Comparison of ENCODE assay signal across 8 mouse cellular contexts in genomic region chr1:165617166-165617891, GRCm38 (mm10). TPM values are rescaled to one million over a fixed set of nuclear protein-coding genes. Genes with fewer than 3 reads are reported as not detected.
DNase-seq lines count a peak whose midpoint lies in the region; ATAC-seq and TF ChIP-seq lines count a peak whose summit lies in the region.

No protein-coding gene starts in this region.

- no peak for DNase-seq in ES-E14 (ENCODE audit: low read depth, low spot score)
- DNase-seq in embryonic facial prominence, embryonic 10.5 days (ENCODE audit: low spot score): peak; percentile 52
- DNase-seq in heart, postnatal 0 days (ENCODE audit: low spot score): peak; percentile 62
- DNase-seq in kidney, postnatal 14 days: peak; percentile 87
- peak; percentile 50 for DNase-seq in midbrain, embryonic 10.5 days (ENCODE audit: low spot score)
- DNase-seq in frontal cortex, adult 2 months (ENCODE audit: extremely low spot score in 1 of 2, low spot score in 1 of 2): no peak
- no peak for DNase-seq in frontal cortex, postnatal 14 days (ENCODE audit: low spot score in 2 of 2)

- H3K4me1 ChIP-seq in ES-E14 (ENCODE audit: control insufficient read depth in 2 of 2, insufficient read depth in 2 of 2, low read length in 2 of 2, poor library complexity in 1 of 2): peaks cover 11 to 28% of the 10 kb centered on the region in 2 experiments
- H3K4me1 ChIP-seq in embryonic facial prominence, embryonic 10.5 days: peaks cover 40% of the 10 kb centered on the region
- peaks cover 21% of the 10 kb centered on the region for H3K4me1 ChIP-seq in heart, postnatal 0 days (ENCODE audit: control insufficient read depth, insufficient read depth)
- H3K4me1 ChIP-seq in midbrain, embryonic 10.5 days: peaks cover 33% of the 10 kb centered on the region

- H3K36me3 ChIP-seq in ES-E14 (ENCODE audit: control insufficient read depth, insufficient read depth, low read length, poor library complexity, severe bottlenecking): peaks cover 3% of the 10 kb centered on the region; the same call in 1 of the 2 replicates
- H3K36me3 ChIP-seq in embryonic facial prominence, embryonic 10.5 days (replicated peaks): peaks cover 44% of the 10 kb centered on the region
- peaks cover 11% of the 10 kb centered on the region for H3K36me3 ChIP-seq in heart, postnatal 0 days (replicated peaks; ENCODE audit: control insufficient read depth, insufficient read depth, low read length)
- peaks cover 47% of the 10 kb centered on the region for H3K36me3 ChIP-seq in midbrain, embryonic 10.5 days

- no peak overlapping the region; a peak in 1 of 4 replicates for H3K4me3 ChIP-seq in ES-E14 (ENCODE audit: insufficient read depth in 1 of 2, low read depth in 1 of 2, low read length in 2 of 2, poor library complexity in 1 of 2, severe bottlenecking in 1 of 2)
- peak overlapping the region; percentile 31; the same call in 1 of the 2 replicates for H3K4me3 ChIP-seq in embryonic facial prominence, embryonic 10.5 days
- H3K4me3 ChIP-seq in heart, postnatal 0 days (ENCODE audit: low read depth, low read length): no peak overlapping the region
- peak overlapping the region; percentile 32 for H3K4me3 ChIP-seq in midbrain, embryonic 10.5 days

- peak; percentile 50 for ATAC-seq in heart, postnatal 0 days (ENCODE audit: insufficient read depth, low read depth)
- ATAC-seq in erythroblast, adult 5-6 weeks (replicated peaks; ENCODE audit: low FRiP score, poor library complexity, severe bottlenecking): no peak

- 14% methylated on average over 15 of the region's 15 CpGs for WGBS in embryonic facial prominence, embryonic 10.5 days
- 40% methylated on average over 15 of the region's 15 CpGs for WGBS in heart, postnatal 0 days
- 12% methylated on average over 15 of the region's 15 CpGs for WGBS in midbrain, embryonic 10.5 days

- no peak overlapping the region for H3K4me2 ChIP-seq in heart, postnatal 0 days (ENCODE audit: low read depth, low read length)

- in situ Hi-C loops in ES-E14 (cut with MboI; ENCODE audit: low sequenced_read_pairs in 2 of 2, unreplicated experiment in 2 of 2): no loop called here

- H3K27me3 ChIP-seq in embryonic facial prominence, embryonic 10.5 days (replicated peaks; ENCODE audit: low read depth, poor library complexity, severe bottlenecking): no peaks in the 10 kb centered on the region
- H3K27me3 ChIP-seq in heart, postnatal 0 days (ENCODE audit: control insufficient read depth, insufficient read depth, low read length): no peaks in the 10 kb centered on the region
- H3K27me3 ChIP-seq in midbrain, embryonic 10.5 days (ENCODE audit: low read depth, poor library complexity, severe bottlenecking): no peaks in the 10 kb centered on the region

- peak overlapping the region; percentile 11; the same call in 1 of the 2 replicates for H3K9ac ChIP-seq in ES-E14 (ENCODE audit: insufficient read depth, low read depth, low read length, poor library complexity, severe bottlenecking)
- H3K9ac ChIP-seq in heart, postnatal 0 days (replicated peaks; ENCODE audit: low read depth, low read length): no peak overlapping the region

- no peak for TF ChIP-seq CTCF in heart, postnatal 0 days (IDR thresholded peaks at IDR 0.05; ENCODE audit: low read depth)

- no peak for TF ChIP-seq EP300 in heart, postnatal 0 days (IDR thresholded peaks at IDR 0.05; ENCODE audit: low read depth)

- H3K9me3 ChIP-seq in ES-E14 (ENCODE audit: control insufficient read depth, insufficient read depth, low read depth, low read length): no peaks in the 10 kb centered on the region
- 0 out of 2 replicates have a peak, but pooled peaks cover 3% of the 10 kb centered on the region for H3K9me3 ChIP-seq in embryonic facial prominence, embryonic 10.5 days
- 0 out of 2 replicates have a peak, but pooled peaks cover 8% of the 10 kb centered on the region for H3K9me3 ChIP-seq in heart, postnatal 0 days (replicated peaks; ENCODE audit: control insufficient read depth, low read length)
- H3K9me3 ChIP-seq in midbrain, embryonic 10.5 days (replicated peaks): peaks cover 12% of the 10 kb centered on the region; the same call in 1 of the 2 replicates

- H3K27ac ChIP-seq in ES-E14 (ENCODE audit: insufficient read depth, low read depth, low read length, poor library complexity, severe bottlenecking): no peak overlapping the region; the same call in 1 of the 2 replicates
- H3K27ac ChIP-seq in embryonic facial prominence, embryonic 10.5 days (replicated peaks): peak overlapping the region; percentile 68
- peak overlapping the region; percentile 86 for H3K27ac ChIP-seq in heart, postnatal 0 days (ENCODE audit: low read depth)
- H3K27ac ChIP-seq in midbrain, embryonic 10.5 days (replicated peaks): peak overlapping the region; percentile 78

TF ChIP-seq in ES-E14, 5 proteins besides CTCF, POLR2A, EP300 and RAD21:
- TF ChIP-seq ZNF384 (IDR thresholded peaks at IDR 0.05; ENCODE audit: low read depth, low read length) (no peak), CHD2 (IDR thresholded peaks at IDR 0.05; ENCODE audit: low read depth, low read length) (no peak), HCFC1 (IDR thresholded peaks at IDR 0.05; ENCODE audit: borderline replicate concordance, insufficient read depth, low read length) (no peak), ZC3H11A (IDR thresholded peaks at IDR 0.05; ENCODE audit: borderline replicate concordance, low read depth, low read length) (no peak), MAFK (IDR thresholded peaks at IDR 0.05; ENCODE audit: insufficient read depth, low read depth, low read length) (no peak)

RNA-seq across cellular contexts. Expression of gene Mpzl1, which starts 17.0 kb away (rescaled TPM):
- 52.0 and 60.1 TPM in 2 replicates for total RNA-seq in ES-E14 (2012; rRNA removed)
- polyA plus RNA-seq in embryonic facial prominence, embryonic 10.5 days (2016; fragmentation: Nextera tagmentation; extraction: Ambion mirVana): 138 and 139 TPM in 2 replicates
- total RNA-seq in heart, postnatal 0 days (2014; rRNA removed; ENCODE audit: low replicate concordance): 16.6 and 17.9 TPM in 2 replicates
- 57.1 and 57.5 TPM in 2 replicates for polyA plus RNA-seq in heart, postnatal 0 days (2015; fragmentation: Nextera tagmentation; extraction: Ambion mirVana)
- polyA plus RNA-seq in midbrain, embryonic 10.5 days (2016; fragmentation: Nextera tagmentation; extraction: Ambion mirVana): 134 TPM in 2 replicates
- 41.2 and 41.7 TPM in 2 replicates for polyA plus RNA-seq in frontal cortex, adult 2 months (2012; rRNA removed)
- total RNA-seq in erythroblast, adult 5-6 weeks (2015; ENCODE audit: low replicate concordance): 0.19 and 7.5 TPM in 2 replicates
- total RNA-seq in erythroblast, adult 5-6 weeks (2017; ENCODE audit: low replicate concordance): 0.51 and 2.0 TPM in 2 replicates

Comparison
In these comparisons a context has a peak if more than half of its experiments do, and no peak if none do; other contexts are left out.
1. DNase-seq: peak in embryonic facial prominence, embryonic 10.5 days (single experiment), heart, postnatal 0 days (single experiment), kidney, postnatal 14 days (single experiment) and midbrain, embryonic 10.5 days (single experiment); none in ES-E14 (single experiment), frontal cortex, adult 2 months (0 of 2) and frontal cortex, postnatal 14 days (0 of 2).
2. H3K4me3 ChIP-seq: peak in embryonic facial prominence, embryonic 10.5 days (single experiment) and midbrain, embryonic 10.5 days (single experiment); none in ES-E14 (0 of 2) and heart, postnatal 0 days (single experiment).